Mouse (Mus musculus): Measurements from ENCODE around the gene Cmtm5.
"Not testable (repeated sequence)": the region's sequence is repeated elsewhere in the genome, so short reads cannot be mapped to it uniquely, and the experiment has no call there.

The Cmtm5 gene

GRCm38 (mm10) chr14:54960769-54961168, 24.7 kb downstream of the Cmtm5 start:
- peak; percentile 44 for DNase-seq

GRCm38 (mm10) chr14:54961487-54961886, 25.4 kb downstream of the Cmtm5 start:
- DNase-seq = no peak

GRCm38 (mm10) chr14:54962714-54963113, 26.7 kb downstream of the Cmtm5 start:
- DNase-seq = no peak

GRCm38 (mm10) chr14:54963727-54964126, 27.7 kb downstream of the Cmtm5 start:
- DNase-seq = no peak

GRCm38 (mm10) chr14:54965044-54965443, 29.0 kb downstream of the Cmtm5 start:
- DNase-seq = no peak

GRCm38 (mm10) chr14:54965631-54966030, 29.6 kb downstream of the Cmtm5 start:
- no peak for DNase-seq

- DNase-seq = no peak
Observed at GRCm38 (mm10) chr14:54966320-54966977, 30.4 kb downstream of the Cmtm5 start, which contains the start of gene Myh6. TSS of gene Myh6 (minus strand) at chr14:54966927.

GRCm38 (mm10) chr14:54967874-54968273, 31.8 kb downstream of the Cmtm5 start:
- no peak for DNase-seq

GRCm38 (mm10) chr14:54968344-54968743, 32.3 kb downstream of the Cmtm5 start:
- no peak for DNase-seq

GRCm38 (mm10) chr14:54972786-54973185, 36.7 kb downstream of the Cmtm5 start:
- DNase-seq = not testable (repeated sequence)

GRCm38 (mm10) chr14:54974068-54974791, 38.2 kb downstream of the Cmtm5 start:
- no peak for DNase-seq

- DNase-seq = no peak
Observed at GRCm38 (mm10) chr14:54976633-54977032, 40.6 kb downstream of the Cmtm5 start, which contains the start of gene Gm17428. TSS of gene Gm17428 (plus strand) at chr14:54976933.

- no peak for DNase-seq
Observed at GRCm38 (mm10) chr14:54978664-54979063, 42.6 kb downstream of the Cmtm5 start.

GRCm38 (mm10) chr14:54981934-54982333, 45.9 kb downstream of the Cmtm5 start:
- DNase-seq = no peak

GRCm38 (mm10) chr14:54988350-54988874, 52.4 kb downstream of the Cmtm5 start:
- DNase-seq = not testable (repeated sequence)
